ENCODE assay signal across 9 mouse cellular contexts in genomic region chr13:59840429-59841169, GRCm38 (mm10). TPM values are rescaled to one million over a fixed set of nuclear protein-coding genes. Genes with fewer than 3 reads are reported as not detected.
A peak's percentile ranks its signal among the peaks of the same experiment; 100 is the strongest.
DNase-seq lines count a peak whose midpoint lies in the region; ATAC-seq and TF ChIP-seq lines count a peak whose summit lies in the region.
"Had no signal": no experiment of that assay in that cellular context is flagged by ENCODE, and none has a peak within 500 bp of the region (broad histone marks: within the 10 kb centered on the region; RNA-seq: fewer than 3 reads in every experiment).

No protein-coding gene starts in this region.

- no peaks in the 10 kb centered on the region for H3K36me3 ChIP-seq in C2C12 (ENCODE audit: control insufficient read depth, insufficient read depth)
- no peaks in the 10 kb centered on the region for H3K36me3 ChIP-seq in liver, embryonic 15.5 days (replicated peaks)
- no peaks in the 10 kb centered on the region for H3K36me3 ChIP-seq in neural tube, embryonic 14.5 days (ENCODE audit: control insufficient read depth, insufficient read depth, low read length)

- peak; percentile 87 for DNase-seq in adrenal gland, adult 2 months
- peak; percentile 93 for DNase-seq in embryo, embryonic 10.5 days (ENCODE audit: low spot score)
- peak; percentile 91 for DNase-seq in kidney, postnatal 25 days
- peak; percentile 85 for DNase-seq in telencephalon, adult 2 months (ENCODE audit: low read depth, low spot score)

- H3K27me3 ChIP-seq in C2C12 (ENCODE audit: control insufficient read depth, insufficient read depth, insufficient read length) = no peaks in the 10 kb centered on the region
- H3K27me3 ChIP-seq in liver, embryonic 15.5 days = peaks cover 7% of the 10 kb centered on the region; the same call in 1 of the 2 replicates
- H3K27me3 ChIP-seq in neural tube, embryonic 14.5 days (ENCODE audit: control insufficient read depth, insufficient read depth, low read length) = no peaks in the 10 kb centered on the region

- 66% methylated on average over 11 of the region's 11 CpGs for WGBS in liver, embryonic 15.5 days (ENCODE audit: insufficient replicate concordance)
- WGBS in neural tube, embryonic 14.5 days = 75% methylated on average over 11 of the region's 11 CpGs

- peak; percentile 93 for ATAC-seq in granulocyte monocyte progenitor cell, adult 5-6 weeks (replicated peaks; ENCODE audit: poor library complexity, severe bottlenecking)
- ATAC-seq in liver, embryonic 15.5 days (ENCODE audit: insufficient read depth) = peak; percentile 58
- ATAC-seq in neural tube, embryonic 14.5 days (ENCODE audit: low read depth) = peak; percentile 54; the same call in 1 of the 2 replicates

- peaks cover 46% of the 10 kb centered on the region for H3K4me1 ChIP-seq in liver, embryonic 15.5 days (replicated peaks)
- no peaks in the 10 kb centered on the region for H3K4me1 ChIP-seq in neural tube, embryonic 14.5 days (ENCODE audit: control insufficient read depth, insufficient read depth, low read length)

- H3K9ac ChIP-seq in liver, embryonic 15.5 days = no peak overlapping the region
- H3K9ac ChIP-seq in neural tube, embryonic 14.5 days (replicated peaks; ENCODE audit: low read depth, low read length) = no peak overlapping the region

- H3K4me3 ChIP-seq in C2C12 (ENCODE audit: insufficient read depth, poor library complexity, severe bottlenecking) = no peak overlapping the region
- H3K4me3 ChIP-seq in liver, embryonic 15.5 days (replicated peaks) = no peak overlapping the region
- no peak overlapping the region for H3K4me3 ChIP-seq in neural tube, embryonic 14.5 days (ENCODE audit: low read depth, low read length)

- no peaks in the 10 kb centered on the region for H3K79me3 ChIP-seq in C2C12 (ENCODE audit: low read depth)

- H3K27ac ChIP-seq in liver, embryonic 15.5 days (replicated peaks) = peak overlapping the region; percentile 58
- H3K27ac ChIP-seq in neural tube, embryonic 14.5 days (ENCODE audit: low read depth, low read length) = no peak overlapping the region

- no peaks in the 10 kb centered on the region for H3K9me3 ChIP-seq in liver, embryonic 15.5 days (replicated peaks)
- H3K9me3 ChIP-seq in neural tube, embryonic 14.5 days (ENCODE audit: control insufficient read depth, low read length) = no peaks in the 10 kb centered on the region

- no peak overlapping the region for H3K4me2 ChIP-seq in liver, embryonic 15.5 days
- no peak overlapping the region for H3K4me2 ChIP-seq in neural tube, embryonic 14.5 days (ENCODE audit: low read depth, low read length)

- TF ChIP-seq CTCF in C2C12 (IDR thresholded peaks at IDR 0.05; ENCODE audit: control insufficient read depth, insufficient read depth, insufficient read length) = peak; percentile 98

- no peaks in the 10 kb centered on the region for H3K79me2 ChIP-seq in C2C12 (ENCODE audit: control insufficient read depth, insufficient read depth)

- no peak overlapping the region for H3ac ChIP-seq in C2C12 (ENCODE audit: control insufficient read depth, insufficient read length, low read depth)

TF ChIP-seq in C2C12, 6 proteins besides CTCF, POLR2A, EP300 and RAD21:
- TF ChIP-seq MYOG (IDR thresholded peaks at IDR 0.05; ENCODE audit: control insufficient read depth, extremely low read depth, insufficient read length) = no peak
- TF ChIP-seq MAX (IDR thresholded peaks at IDR 0.05) = peak; percentile 76

RNA-seq across cellular contexts. Expression of gene Tut7, which starts 17.7 kb away (rescaled TPM):
- 13.7 TPM for polyA plus RNA-seq in C2C12 (2012; fragmentation: generic; extraction: Trizol)
- 10 to 100 TPM; 60.9 to 79.3 TPM for total RNA-seq in adrenal gland, adult 2 months (2021)
- 14.8 and 16.4 TPM in 2 replicates for polyA plus RNA-seq in adrenal gland, adult 2 months (2012; rRNA removed)
- total RNA-seq in granulocyte monocyte progenitor cell, adult 5-6 weeks (2014; fragmentation: Nextera tagmentation) = 63.9 and 77.9 TPM in 2 replicates
- total RNA-seq in granulocyte monocyte progenitor cell, adult 5-6 weeks (2017) = 114 and 117 TPM in 2 replicates
- polyA plus RNA-seq in liver, embryonic 15.5 days (2015; fragmentation: Nextera tagmentation; extraction: Ambion mirVana) = 57.2 and 60.4 TPM in 2 replicates
- 45.1 and 51.8 TPM in 2 replicates for polyA plus RNA-seq in neural tube, embryonic 14.5 days (2014; fragmentation: Nextera tagmentation; extraction: Ambion mirVana)

RNA-seq across cellular contexts. Expression of gene Gm49354, which starts 58.6 kb away (rescaled TPM):
- not detected for polyA plus RNA-seq in C2C12 (2012; fragmentation: generic; extraction: Trizol)
- not detected for total RNA-seq in adrenal gland, adult 2 months (2021)
- polyA plus RNA-seq in adrenal gland, adult 2 months (2012; rRNA removed) = not detected in 2 replicates
- total RNA-seq in granulocyte monocyte progenitor cell, adult 5-6 weeks (2014; fragmentation: Nextera tagmentation) = not detected in 2 replicates
- total RNA-seq in granulocyte monocyte progenitor cell, adult 5-6 weeks (2017) = not detected in 2 replicates
- polyA plus RNA-seq in liver, embryonic 15.5 days (2015; fragmentation: Nextera tagmentation; extraction: Ambion mirVana) = not detected in 2 replicates
- polyA plus RNA-seq in neural tube, embryonic 14.5 days (2014; fragmentation: Nextera tagmentation; extraction: Ambion mirVana) = not detected in 2 replicates
- polyA plus RNA-seq: gonadal fat pad, adult 2 months had no signal
